Mouse (Mus musculus) midbrain, embryonic 16.5 days (tissue): ENCODE measurements around the gene Anks1. TPM values are rescaled to one million over a fixed set of nuclear protein-coding genes. Genes with fewer than 3 reads are reported as not detected.

Experiments
- ATAC-seq: fragments of 200-750 bp; cut with Nextera tagmentation; 2 replicates; pipeline ENCODE4 v1.8.0; 2017; ENCODE audit warnings: moderate TSS enrichment
- H3K27ac ChIP-seq: fragments of 300-500 bp; sonication (generic); 2 replicates; pipeline ENCODE4 v1.5.1; 2014; ENCODE audit warnings: mild to moderate bottlenecking, low read length, mixed read lengths
- H3K27me3 ChIP-seq: fragments of 300-500 bp; sonication (generic); 2 replicates; pipeline ENCODE4 v1.6.1; 2014; ENCODE audit warnings: low read depth, low read length, mixed read lengths; ENCODE audit not compliant: control insufficient read depth, insufficient read depth
- H3K36me3 ChIP-seq: fragments of 300-500 bp; sonication (generic); 2 replicates; pipeline ENCODE4 v1.6.1; 2014; ENCODE audit warnings: mild to moderate bottlenecking, low read length, moderate library complexity, mixed read lengths; ENCODE audit not compliant: control insufficient read depth, insufficient read depth
- H3K4me1 ChIP-seq: fragments of 300-500 bp; sonication (generic); 2 replicates; pipeline ENCODE4 v1.6.1; 2014; ENCODE audit warnings: mild to moderate bottlenecking, low read length, mixed read lengths; ENCODE audit not compliant: control insufficient read depth, insufficient read depth
- H3K4me2 ChIP-seq: fragments of 300-500 bp; sonication (generic); 2 replicates; pipeline ENCODE4 v1.6.1; 2014; ENCODE audit warnings: mild to moderate bottlenecking, low read length, mixed read lengths
- H3K4me3 ChIP-seq: fragments of 300-500 bp; sonication (generic); 2 replicates; pipeline ENCODE4 v1.5.1; 2014; ENCODE audit warnings: low read depth, mild to moderate bottlenecking, low read length, moderate library complexity, mixed read lengths
- H3K9ac ChIP-seq: fragments of 300-500 bp; sonication (generic); 2 replicates; pipeline ENCODE4 v1.6.1; 2014; ENCODE audit warnings: low read depth, low read length, mixed read lengths
- H3K9me3 ChIP-seq: fragments of 300-500 bp; sonication (generic); replicated peaks from 2 replicates; pipeline ENCODE4 v1.6.1; 2014; ENCODE audit warnings: mild to moderate bottlenecking, low read length, mixed read lengths; ENCODE audit not compliant: control insufficient read depth, poor library complexity, severe bottlenecking
- WGBS: fragments of 180-500 bp; shearing (Covaris S2); extraction: QIAGEN DNeasy Blood & Tissue Kit; methylation state at CpG from one replicate; pipeline ENCODE4 v1.1.7; 2014; 5-methylcytosine and 5-hydroxymethylcytosine counted together
- polyA plus RNA-seq: library from polyadenylated mRNA; unstranded; fragments of >200 nt; fragmentation: Nextera tagmentation; extraction: Ambion mirVana; gene quantifications from 2 replicates; pipeline ENCODE4 v1.2.1, GENCODE M21; 2015

Gene Anks1
- polyA plus RNA-seq, 1 experiment from 2014 or later = 56.2 TPM

GRCm38 (mm10) chr17:28084395-28084905 lies 175.3 kb downstream of the Anks1 start:
- H3K27ac ChIP-seq = no peak overlapping the region
- no peak for ATAC-seq
- H3K9ac ChIP-seq = no peak overlapping the region
- H3K9me3 ChIP-seq = no peaks in the 10 kb centered on the region
- peaks cover 9% of the 10 kb centered on the region for H3K4me1 ChIP-seq
- H3K36me3 ChIP-seq = no peaks in the 10 kb centered on the region
- 16% methylated on average over 22 of the region's 22 CpGs for WGBS
- no peak overlapping the region for H3K4me2 ChIP-seq
- no peaks in the 10 kb centered on the region for H3K27me3 ChIP-seq
- H3K4me3 ChIP-seq = no peak overlapping the region

GRCm38 (mm10) chr17:28084964-28085363 lies 175.9 kb downstream of the Anks1 start:
- Histone ChIP-seq H3K27ac (no peak overlapping the region), H3K4me3 (no peak overlapping the region), H3K9ac (no peak overlapping the region), H3K27me3 (no peaks in the 10 kb centered on the region), H3K4me1 (peaks cover 8% of the 10 kb centered on the region), H3K36me3 (no peaks in the 10 kb centered on the region), H3K9me3 (no peaks in the 10 kb centered on the region), H3K4me2 (peak overlapping the region; percentile 35)
- WGBS = under 1% methylated on average over 16 of the region's 16 CpGs
- peak; percentile 47 for ATAC-seq

DNA sequence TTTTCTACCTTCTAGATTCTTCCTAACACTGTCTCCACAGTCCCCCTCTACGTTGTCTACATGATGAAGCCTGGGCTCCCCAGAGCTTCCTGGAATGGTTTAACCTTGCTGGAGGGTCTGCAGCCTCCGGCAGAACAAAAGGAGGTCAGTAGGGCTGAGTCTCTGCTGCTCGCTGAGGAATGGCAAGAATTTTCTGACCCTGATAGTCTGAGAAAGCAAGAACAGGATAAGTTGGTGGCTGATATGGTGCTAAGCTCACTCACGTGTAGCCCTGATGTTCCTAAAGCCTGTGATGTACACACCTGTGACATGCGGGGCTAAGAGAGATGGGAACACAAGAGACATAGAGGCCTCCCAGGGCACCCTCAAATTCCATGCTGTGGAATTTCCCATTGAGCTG lies 178.3 kb downstream of the Anks1 start:
- ATAC-seq = no peak
- Histone ChIP-seq H3K4me3 (no peak overlapping the region), H3K27me3 (no peaks in the 10 kb centered on the region), H3K27ac (no peak overlapping the region; the same call in 1 of the 2 replicates), H3K4me2 (no peak overlapping the region), H3K36me3 (no peaks in the 10 kb centered on the region), H3K9me3 (no peaks in the 10 kb centered on the region), H3K4me1 (peaks cover 3% of the 10 kb centered on the region; the same call in 1 of the 2 replicates), H3K9ac (no peak overlapping the region)
- 13% methylated on average over 5 of the region's 5 CpGs for WGBS

GRCm38 (mm10) chr17:28088718-28089117 lies 179.6 kb downstream of the Anks1 start:
- no peak overlapping the region for H3K9ac ChIP-seq
- H3K4me2 ChIP-seq = no peak overlapping the region
- no peak overlapping the region for H3K27ac ChIP-seq
- peaks cover 3% of the 10 kb centered on the region; the same call in 1 of the 2 replicates for H3K4me1 ChIP-seq
- 100% methylated on average over 5 of the region's 6 CpGs for WGBS
- no peaks in the 10 kb centered on the region for H3K27me3 ChIP-seq
- no peak for ATAC-seq
- no peaks in the 10 kb centered on the region for H3K9me3 ChIP-seq
- H3K36me3 ChIP-seq = no peaks in the 10 kb centered on the region
- H3K4me3 ChIP-seq = no peak overlapping the region

DNA sequence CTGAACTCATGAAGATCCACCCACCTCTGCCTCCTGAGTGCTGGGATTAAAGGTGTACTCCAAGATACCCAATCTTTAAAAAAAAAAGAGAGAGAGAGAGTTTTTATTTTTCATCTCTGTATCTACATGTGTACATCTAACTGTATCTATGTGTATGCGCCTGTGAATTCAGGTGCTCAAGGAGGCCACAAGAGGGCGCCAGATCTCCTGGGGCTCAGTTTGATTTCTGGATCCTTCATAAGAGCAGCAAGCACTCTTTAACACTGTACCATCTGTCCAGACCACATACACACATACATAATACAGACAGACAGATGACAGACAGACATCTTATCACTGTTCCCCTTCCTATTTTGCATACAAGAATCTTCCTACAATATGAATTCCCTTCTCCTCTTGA lies 183.2 kb downstream of the Anks1 start:
- 89% methylated on average over 2 of the region's 2 CpGs for WGBS

DNA sequence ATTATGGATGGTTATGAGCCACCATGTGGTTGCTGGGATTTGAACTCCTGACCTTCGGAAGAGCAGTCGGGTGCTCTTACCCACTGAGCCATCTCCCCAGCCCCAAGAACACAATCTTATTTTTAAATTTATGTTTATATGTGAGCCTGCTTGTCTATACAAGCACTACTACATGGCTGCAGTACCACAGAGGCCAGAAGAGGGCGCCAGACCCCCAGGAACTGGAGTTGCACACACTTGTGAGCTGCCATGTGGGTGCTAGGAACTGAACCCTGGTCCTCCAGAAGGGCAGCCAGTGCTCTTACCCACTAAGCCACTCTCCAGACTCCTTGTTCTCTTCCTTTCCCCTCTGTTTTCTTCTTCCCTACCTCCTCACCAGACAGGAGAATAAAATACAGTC lies 184.7 kb downstream of the Anks1 start:
- H3K36me3 ChIP-seq = no peaks in the 10 kb centered on the region
- 80% methylated on average over 3 of the region's 3 CpGs for WGBS

More for the DNA sequence above, 183.2 kb downstream of the Anks1 start:
- peaks cover 2% of the 10 kb centered on the region; the same call in 1 of the 2 replicates for H3K4me1 ChIP-seq
- ATAC-seq = no peak
- H3K4me3 ChIP-seq = no peak overlapping the region
- no peak overlapping the region for H3K4me2 ChIP-seq
- H3K9ac ChIP-seq = no peak overlapping the region
- H3K27ac ChIP-seq = no peak overlapping the region
- no peaks in the 10 kb centered on the region for H3K36me3 ChIP-seq
- H3K9me3 ChIP-seq = no peaks in the 10 kb centered on the region
- H3K27me3 ChIP-seq = no peaks in the 10 kb centered on the region

GRCm38 (mm10) chr17:28096418-28096817 lies 187.3 kb downstream of the Anks1 start:
- H3K27ac ChIP-seq = no peak overlapping the region
- no peaks in the 10 kb centered on the region for H3K36me3 ChIP-seq
- no peak overlapping the region for H3K9ac ChIP-seq
- H3K27me3 ChIP-seq = no peaks in the 10 kb centered on the region
- no peak for ATAC-seq
- WGBS = 81% methylated on average over 10 of the region's 10 CpGs
- no peak overlapping the region for H3K4me3 ChIP-seq
- H3K4me2 ChIP-seq = no peak overlapping the region
- no peaks in the 10 kb centered on the region for H3K9me3 ChIP-seq
- peaks cover 5% of the 10 kb centered on the region for H3K4me1 ChIP-seq

More for the DNA sequence above, 184.7 kb downstream of the Anks1 start:
- Histone ChIP-seq H3K9me3 (no peaks in the 10 kb centered on the region), H3K27me3 (no peaks in the 10 kb centered on the region), H3K4me2 (no peak overlapping the region), H3K4me3 (no peak overlapping the region), H3K4me1 (peaks cover 4% of the 10 kb centered on the region), H3K27ac (no peak overlapping the region), H3K9ac (no peak overlapping the region)
- no peak for ATAC-seq

- Histone ChIP-seq H3K4me1 (peaks cover 14% of the 10 kb centered on the region), H3K9me3 (no peaks in the 10 kb centered on the region), H3K9ac (no peak overlapping the region), H3K4me3 (no peak overlapping the region), H3K36me3 (no peaks in the 10 kb centered on the region), H3K4me2 (no peak overlapping the region), H3K27ac (no peak overlapping the region), H3K27me3 (no peaks in the 10 kb centered on the region)
- ATAC-seq = no peak
- 95% methylated on average over 13 of the region's 13 CpGs for WGBS
Observed at GRCm38 (mm10) chr17:28097308-28097707, 188.2 kb downstream of the Anks1 start.

- WGBS = 47% methylated on average over 3 of the region's 3 CpGs
Observed at GRCm38 (mm10) chr17:28099086-28099485, 190.0 kb downstream of the Anks1 start.

More at GRCm38 (mm10) chr17:28099086-28099485, 190.0 kb downstream of the Anks1 start:
- H3K9me3 ChIP-seq = no peaks in the 10 kb centered on the region
- H3K4me2 ChIP-seq = no peak overlapping the region
- no peak for ATAC-seq
- no peaks in the 10 kb centered on the region for H3K36me3 ChIP-seq
- no peak overlapping the region for H3K9ac ChIP-seq
- H3K27me3 ChIP-seq = no peaks in the 10 kb centered on the region
- H3K27ac ChIP-seq = no peak overlapping the region
- H3K4me3 ChIP-seq = no peak overlapping the region
- H3K4me1 ChIP-seq = peaks cover 15% of the 10 kb centered on the region
